In genomic region chr19:44752056-44752940, GRCm38 (mm10) we compare ENCODE assay signal across 21 mouse cellular contexts. TPM values are rescaled to one million over a fixed set of nuclear protein-coding genes. Genes with fewer than 3 reads are reported as not detected.
A peak's percentile ranks its signal among the peaks of the same experiment; 100 is the strongest.
DNase-seq lines count a peak whose midpoint lies in the region; ATAC-seq lines count a peak whose summit lies in the region.
"Had no signal": no experiment of that assay in that cellular context is flagged by ENCODE, and none has a peak within 500 bp of the region (broad histone marks: within the 10 kb centered on the region; RNA-seq: fewer than 3 reads in every experiment).

No protein-coding gene starts in this region.

- no peak overlapping the region for H3K4me3 ChIP-seq in hindbrain, embryonic 16.5 days (ENCODE audit: low read length)
- H3K4me3 ChIP-seq: layer of hippocampus, adult 2 months; lung, embryonic 15.5 days; myocyte had no signal

- no peaks in the 10 kb centered on the region for H3K36me3 ChIP-seq in hindbrain, embryonic 16.5 days (ENCODE audit: control insufficient read depth, insufficient read depth, low read length)
- H3K36me3 ChIP-seq: lung, embryonic 15.5 days had no signal

- no peaks in the 10 kb centered on the region for H3K9me3 ChIP-seq in hindbrain, embryonic 16.5 days (ENCODE audit: control insufficient read depth, low read length)
- H3K9me3 ChIP-seq: lung, embryonic 15.5 days had no signal

- WGBS in hindbrain, embryonic 16.5 days, result 2% methylated on average over 31 of the region's 31 CpGs

- ATAC-seq in hindbrain, embryonic 16.5 days, result no peak
- ATAC-seq: forebrain, embryonic 14.5 days had no signal

- H3K9ac ChIP-seq in hindbrain, embryonic 16.5 days (ENCODE audit: low read depth, low read length), result no peak overlapping the region
- H3K9ac ChIP-seq: lung, embryonic 15.5 days had no signal

- peaks cover 16% of the 10 kb centered on the region; the same call in 1 of the 2 replicates for H3K4me1 ChIP-seq in hindbrain, embryonic 16.5 days (ENCODE audit: control insufficient read depth, insufficient read depth, low read depth, low read length)

- peak overlapping the region; percentile 20 for H3K4me2 ChIP-seq in hindbrain, embryonic 16.5 days (ENCODE audit: low read length)
- H3K4me2 ChIP-seq: lung, embryonic 15.5 days had no signal

- H3K27ac ChIP-seq in hindbrain, embryonic 16.5 days (ENCODE audit: low read depth, low read length), result 0 out of 2 replicates have a peak overlapping the region, but pooled peaks have one; percentile 26
- H3K27ac ChIP-seq: layer of hippocampus, adult 2 months; lung, embryonic 15.5 days had no signal

- peaks cover 65% of the 10 kb centered on the region for H3K27me3 ChIP-seq in hindbrain, embryonic 16.5 days (replicated peaks; ENCODE audit: control insufficient read depth, insufficient read depth, low read length)

- peak; percentile 33 to 53 for DNase-seq in cerebellum, postnatal 10 days
- no peak for DNase-seq in cerebellum, postnatal 25 days
- peak; percentile 50 for DNase-seq in embryo, embryonic 11 days
- DNase-seq in kidney, postnatal 4 days, result peak; percentile 60 to 73
- no peak for DNase-seq in gastrocnemius, adult 18-20 months (ENCODE audit: low spot score)
- no peak for DNase-seq in frontal cortex, postnatal 10 days (ENCODE audit: low spot score in 2 of 2)
- DNase-seq in thymus, postnatal 14 days, result no peak
- DNase-seq: adrenal gland, adult 8-10 months; cerebellum, adult 8-10 months; heart, adult 11 months; spleen, adult 18-20 months; thymus, postnatal 4 days had no signal

RNA-seq across cellular contexts. Expression of gene Pax2, which starts 3.5 kb away (rescaled TPM):
- polyA plus RNA-seq in hindbrain, embryonic 16.5 days (2015; fragmentation: Nextera tagmentation; extraction: Ambion mirVana), result 11.9 and 12.1 TPM in 2 replicates
- not detected for total RNA-seq in gastrocnemius, adult 18-20 months (2021)
- total RNA-seq: adrenal gland, adult 8-10 months; liver, adult 2 months; megakaryocyte-erythroid progenitor cell, adult 5-6 weeks had no signal
- polyA plus RNA-seq: heart, postnatal 0 days; intestine, embryonic 14.5 days; liver, adult 2 months; myocyte had no signal

Comparison
In these comparisons a context has a peak if more than half of its experiments do, and no peak if none do; other contexts are left out.
1. DNase-seq: peak in cerebellum, postnatal 10 days (2 of 2), embryo, embryonic 11 days (single experiment) and kidney, postnatal 4 days (2 of 2); none in cerebellum, postnatal 25 days (0 of 2), gastrocnemius, adult 18-20 months (single experiment), frontal cortex, postnatal 10 days (0 of 2) and thymus, postnatal 14 days (single experiment).